Mouse (Mus musculus) CH12.LX (cell line): ENCODE measurements around the gene Dnm2.

ENCODE experiments used
- ELF1 ChIP-seq: IDR thresholded peaks from 2 replicates; pipeline ENCODE4 v1.6.1; 2014; ENCODE audit warnings: low read depth, mild to moderate bottlenecking, inconsistent platforms, low read length, improper control_type of control experiment
- MXI1 ChIP-seq: IDR thresholded peaks from 2 replicates; pipeline ENCODE4 v1.6.1; 2011; ENCODE audit warnings: mild to moderate bottlenecking, low read depth, low read length, improper control_type of control experiment
- POLR2A ChIP-seq: IDR thresholded peaks from 2 replicates; pipeline ENCODE4 v1.6.1; 2011; ENCODE audit warnings: low read depth, mild to moderate bottlenecking, improper control_type of control experiment, low read length
- ZMIZ1 ChIP-seq: IDR thresholded peaks from 2 replicates; pipeline ENCODE4 v1.6.1; 2012; ENCODE audit warnings: low read depth, mild to moderate bottlenecking, inconsistent platforms, low read length, improper control_type of control experiment

- no peak for TF ChIP-seq MXI1
- no peak for TF ChIP-seq ZMIZ1
- no peak for TF ChIP-seq POLR2A
- TF ChIP-seq ELF1, result peak; percentile 73
Measured at GRCm38 (mm10) chr9:21426013-21426412, 1.3 kb downstream of the Dnm2 start.
